Mouse (Mus musculus): ENCODE results near the gene Slc36a1. TPM values are rescaled to one million over a fixed set of nuclear protein-coding genes. Genes with fewer than 3 reads are reported as not detected.

Gene Slc36a1
- total and polyA plus RNA-seq, 3 experiments: 11.4 to 13.2 (median 11.4) TPM

- Histone ChIP-seq H3K36me3 (ENCODE audit: control insufficient read depth, insufficient read depth, low read length) (no peaks in the 10 kb centered on the region), H3K27me3 (ENCODE audit: control insufficient read depth, insufficient read depth, low read length) (no peaks in the 10 kb centered on the region), H3K79me2 (replicated peaks; ENCODE audit: control insufficient read depth, insufficient read depth, low read length) (no peaks in the 10 kb centered on the region), H3K27ac (no peak overlapping the region), H3K4me3 (no peak overlapping the region), H3K9ac (ENCODE audit: low read depth, low read length) (no peak overlapping the region), H3K4me1 (ENCODE audit: control insufficient read depth, insufficient read depth, low read length) (peaks cover 7% of the 10 kb centered on the region)
- intact Hi-C loops (cut with DNase I): no loop called here
- 78% methylated on average over 6 of the region's 6 CpGs for WGBS
- DNase-seq: no peak
- TF ChIP-seq EP300 (IDR thresholded peaks at IDR 0.05; ENCODE audit: insufficient read depth, low read depth, low read length): no peak
- no peak for TF ChIP-seq CTCF (IDR thresholded peaks at IDR 0.05)
- no peak for TF ChIP-seq POLR2A (IDR thresholded peaks at IDR 0.05; ENCODE audit: insufficient read depth, low read depth, low read length)
Measured at GRCm38 (mm10) chr11:55209626-55210353, 5.6 kb downstream of the Slc36a1 start.

DNA sequence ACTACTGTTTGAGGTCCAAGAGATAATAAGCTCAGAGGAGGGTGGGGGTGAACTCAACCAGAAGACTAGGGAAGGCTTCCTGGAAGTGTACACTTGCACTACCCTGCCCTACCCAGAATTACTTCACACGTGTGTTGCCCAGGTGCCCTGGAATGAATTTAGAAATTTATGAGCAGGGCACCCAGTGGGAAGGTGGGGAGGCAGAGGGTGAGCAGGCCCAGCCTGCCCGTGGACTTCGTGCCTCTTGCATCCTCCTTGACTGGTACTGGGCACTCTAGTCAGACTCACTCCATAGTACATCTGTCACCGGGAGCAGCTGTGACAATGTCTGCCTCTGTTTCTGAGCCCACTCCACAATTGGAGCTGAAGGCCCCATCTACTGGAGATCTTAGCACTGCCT, 9.4 kb downstream of the Slc36a1 start:
- TF ChIP-seq CTCF (IDR thresholded peaks at IDR 0.05) (no peak), EP300 (IDR thresholded peaks at IDR 0.05; ENCODE audit: insufficient read depth, low read depth, low read length) (no peak), POLR2A (IDR thresholded peaks at IDR 0.05; ENCODE audit: insufficient read depth, low read depth, low read length) (no peak)
- no peak for DNase-seq
- WGBS: 84% methylated on average over 4 of the region's 4 CpGs
- intact Hi-C loops (cut with DNase I): no loop called here
- no peaks in the 10 kb centered on the region for H3K79me2 ChIP-seq (replicated peaks; ENCODE audit: control insufficient read depth, insufficient read depth, low read length)
- peaks cover 7% of the 10 kb centered on the region for H3K4me1 ChIP-seq (ENCODE audit: control insufficient read depth, insufficient read depth, low read length)
- no peaks in the 10 kb centered on the region for H3K27me3 ChIP-seq (ENCODE audit: control insufficient read depth, insufficient read depth, low read length)
- H3K36me3 ChIP-seq (ENCODE audit: control insufficient read depth, insufficient read depth, low read length): 0 out of 2 replicates have a peak, but pooled peaks cover 2% of the 10 kb centered on the region
- H3K4me3 ChIP-seq: no peak overlapping the region
- H3K9ac ChIP-seq (ENCODE audit: low read depth, low read length): no peak overlapping the region
- H3K27ac ChIP-seq: no peak overlapping the region

DNA sequence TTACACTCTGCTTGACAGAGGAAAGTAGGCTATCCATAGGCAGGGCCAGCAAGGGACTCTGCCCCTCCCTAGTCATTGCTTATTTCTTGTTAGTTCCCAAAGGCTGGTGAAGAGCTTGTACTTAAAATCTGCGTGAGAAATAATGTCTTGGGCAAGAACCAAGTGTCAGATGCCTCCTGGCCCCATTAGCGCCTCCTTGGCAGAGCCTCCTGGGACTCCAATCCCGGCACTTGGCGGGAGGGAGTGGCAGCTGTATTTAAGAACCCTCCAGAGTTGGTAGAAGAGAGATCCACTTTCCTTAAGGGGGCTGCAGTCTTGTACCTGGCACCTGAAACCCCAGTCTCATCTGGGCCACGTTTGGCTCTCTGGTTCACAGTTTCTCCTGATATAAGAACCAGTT, 10.0 kb downstream of the Slc36a1 start:
- Histone ChIP-seq H3K4me3 (no peak overlapping the region), H3K36me3 (ENCODE audit: control insufficient read depth, insufficient read depth, low read length) (0 out of 2 replicates have a peak, but pooled peaks cover 2% of the 10 kb centered on the region), H3K79me2 (replicated peaks; ENCODE audit: control insufficient read depth, insufficient read depth, low read length) (no peaks in the 10 kb centered on the region), H3K27ac (no peak overlapping the region), H3K9ac (ENCODE audit: low read depth, low read length) (no peak overlapping the region), H3K4me1 (ENCODE audit: control insufficient read depth, insufficient read depth, low read length) (peaks cover 7% of the 10 kb centered on the region), H3K27me3 (ENCODE audit: control insufficient read depth, insufficient read depth, low read length) (no peaks in the 10 kb centered on the region)
- intact Hi-C loops (cut with DNase I): no loop called here
- 83% methylated on average over 5 of the region's 5 CpGs for WGBS
- DNase-seq: no peak
- TF ChIP-seq EP300 (IDR thresholded peaks at IDR 0.05; ENCODE audit: insufficient read depth, low read depth, low read length) (no peak), CTCF (IDR thresholded peaks at IDR 0.05) (no peak), POLR2A (IDR thresholded peaks at IDR 0.05; ENCODE audit: insufficient read depth, low read depth, low read length) (no peak)

DNA sequence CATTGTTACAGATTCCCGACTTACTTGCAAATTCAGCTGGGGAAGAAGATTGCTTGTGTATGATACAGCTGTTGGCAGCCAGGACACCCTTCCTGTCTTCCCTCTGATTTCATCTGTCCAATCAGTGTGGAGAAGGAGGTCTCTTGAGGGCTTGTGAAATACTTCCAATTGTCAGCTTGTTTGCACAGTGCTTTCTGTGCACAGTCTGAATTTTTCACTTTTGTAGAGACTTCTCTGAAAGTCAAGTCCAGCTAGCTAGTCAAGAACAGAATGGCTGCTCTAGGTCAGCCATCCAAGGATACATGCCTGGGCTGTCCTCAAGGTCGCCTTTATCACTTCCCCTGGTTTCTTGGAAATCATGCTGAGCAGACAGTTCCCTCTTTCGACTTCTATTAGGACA, 10.8 kb downstream of the Slc36a1 start:
- intact Hi-C loops (cut with DNase I): no loop called here
- no peaks in the 10 kb centered on the region for H3K79me2 ChIP-seq (replicated peaks; ENCODE audit: control insufficient read depth, insufficient read depth, low read length)
- no peaks in the 10 kb centered on the region for H3K27me3 ChIP-seq (ENCODE audit: control insufficient read depth, insufficient read depth, low read length)
- H3K9ac ChIP-seq (ENCODE audit: low read depth, low read length): no peak overlapping the region
- TF ChIP-seq CTCF (IDR thresholded peaks at IDR 0.05): no peak
- no peak overlapping the region for H3K4me3 ChIP-seq
- H3K4me1 ChIP-seq (ENCODE audit: control insufficient read depth, insufficient read depth, low read length): peaks cover 5% of the 10 kb centered on the region
- H3K36me3 ChIP-seq (ENCODE audit: control insufficient read depth, insufficient read depth, low read length): 0 out of 2 replicates have a peak, but pooled peaks cover 2% of the 10 kb centered on the region
- H3K27ac ChIP-seq: no peak overlapping the region
- no peak for DNase-seq
- 38% methylated on average over 3 of the region's 3 CpGs for WGBS

GRCm38 (mm10) chr11:55216061-55216460, 11.9 kb downstream of the Slc36a1 start:
- intact Hi-C loops (cut with DNase I): no loop called here
- no peak overlapping the region for H3K9ac ChIP-seq (ENCODE audit: low read depth, low read length)
- H3K27me3 ChIP-seq (ENCODE audit: control insufficient read depth, insufficient read depth, low read length): no peaks in the 10 kb centered on the region
- no peak for TF ChIP-seq POLR2A (IDR thresholded peaks at IDR 0.05; ENCODE audit: insufficient read depth, low read depth, low read length)
- no peak for TF ChIP-seq EP300 (IDR thresholded peaks at IDR 0.05; ENCODE audit: insufficient read depth, low read depth, low read length)
- TF ChIP-seq CTCF (IDR thresholded peaks at IDR 0.05): no peak
- H3K4me1 ChIP-seq (ENCODE audit: control insufficient read depth, insufficient read depth, low read length): peaks cover 5% of the 10 kb centered on the region
- DNase-seq: no peak
- H3K36me3 ChIP-seq (ENCODE audit: control insufficient read depth, insufficient read depth, low read length): 0 out of 2 replicates have a peak, but pooled peaks cover 2% of the 10 kb centered on the region
- no peaks in the 10 kb centered on the region for H3K79me2 ChIP-seq (replicated peaks; ENCODE audit: control insufficient read depth, insufficient read depth, low read length)
- no peak overlapping the region for H3K4me3 ChIP-seq
- no peak overlapping the region for H3K27ac ChIP-seq
- 72% methylated on average over 3 of the region's 4 CpGs for WGBS

DNA sequence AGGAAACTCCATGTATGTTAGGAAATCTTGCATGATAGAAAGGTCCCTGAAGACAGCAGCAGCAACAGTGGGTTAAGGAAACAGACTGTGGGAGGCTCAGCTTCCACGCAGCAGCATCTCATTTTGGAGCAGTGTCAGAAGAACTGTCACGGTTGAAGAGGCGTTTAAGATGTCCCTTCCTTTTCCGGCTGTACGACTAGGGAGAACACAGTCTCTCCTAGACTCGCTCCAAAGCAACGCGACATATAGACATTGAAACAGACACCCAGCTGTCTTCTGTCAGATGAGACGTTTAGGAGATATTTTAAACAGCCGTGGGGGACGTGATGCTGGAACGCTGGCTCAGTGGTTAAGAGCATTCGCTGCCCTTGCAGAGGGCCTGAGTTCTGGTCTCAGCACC, 12.7 kb downstream of the Slc36a1 start:
- TF ChIP-seq EP300 (IDR thresholded peaks at IDR 0.05; ENCODE audit: insufficient read depth, low read depth, low read length): no peak
- no peak for TF ChIP-seq CTCF (IDR thresholded peaks at IDR 0.05)
- no peak for TF ChIP-seq POLR2A (IDR thresholded peaks at IDR 0.05; ENCODE audit: insufficient read depth, low read depth, low read length)
- intact Hi-C loops (cut with DNase I): no loop called here
- WGBS: 80% methylated on average over 13 of the region's 13 CpGs
- Histone ChIP-seq H3K79me2 (replicated peaks; ENCODE audit: control insufficient read depth, insufficient read depth, low read length) (no peaks in the 10 kb centered on the region), H3K4me1 (ENCODE audit: control insufficient read depth, insufficient read depth, low read length) (peaks cover 5% of the 10 kb centered on the region), H3K4me3 (no peak overlapping the region), H3K27me3 (ENCODE audit: control insufficient read depth, insufficient read depth, low read length) (no peaks in the 10 kb centered on the region), H3K9ac (ENCODE audit: low read depth, low read length) (no peak overlapping the region), H3K27ac (no peak overlapping the region), H3K36me3 (ENCODE audit: control insufficient read depth, insufficient read depth, low read length) (0 out of 2 replicates have a peak, but pooled peaks cover 2% of the 10 kb centered on the region)
- DNase-seq: no peak
